Mouse (Mus musculus) spleen, adult 2 months (tissue): ENCODE measurements around the gene Pusl1.

Experiments used
- CTCF ChIP-seq: fragments of 200-500 bp; IDR thresholded peaks from 2 replicates; pipeline ENCODE4 v1.5.1; 2011; ENCODE audit warnings: mild to moderate bottlenecking, inconsistent platforms; ENCODE audit not compliant: insufficient read depth, insufficient read length, insufficient replicate concordance; ENCODE audit errors: extremely low read depth
- POLR2A ChIP-seq: fragments of 200-500 bp; IDR thresholded peaks from 2 replicates; pipeline ENCODE4 v1.6.1; 2011; ENCODE audit warnings: low read depth, low read length, inconsistent platforms

DNA sequence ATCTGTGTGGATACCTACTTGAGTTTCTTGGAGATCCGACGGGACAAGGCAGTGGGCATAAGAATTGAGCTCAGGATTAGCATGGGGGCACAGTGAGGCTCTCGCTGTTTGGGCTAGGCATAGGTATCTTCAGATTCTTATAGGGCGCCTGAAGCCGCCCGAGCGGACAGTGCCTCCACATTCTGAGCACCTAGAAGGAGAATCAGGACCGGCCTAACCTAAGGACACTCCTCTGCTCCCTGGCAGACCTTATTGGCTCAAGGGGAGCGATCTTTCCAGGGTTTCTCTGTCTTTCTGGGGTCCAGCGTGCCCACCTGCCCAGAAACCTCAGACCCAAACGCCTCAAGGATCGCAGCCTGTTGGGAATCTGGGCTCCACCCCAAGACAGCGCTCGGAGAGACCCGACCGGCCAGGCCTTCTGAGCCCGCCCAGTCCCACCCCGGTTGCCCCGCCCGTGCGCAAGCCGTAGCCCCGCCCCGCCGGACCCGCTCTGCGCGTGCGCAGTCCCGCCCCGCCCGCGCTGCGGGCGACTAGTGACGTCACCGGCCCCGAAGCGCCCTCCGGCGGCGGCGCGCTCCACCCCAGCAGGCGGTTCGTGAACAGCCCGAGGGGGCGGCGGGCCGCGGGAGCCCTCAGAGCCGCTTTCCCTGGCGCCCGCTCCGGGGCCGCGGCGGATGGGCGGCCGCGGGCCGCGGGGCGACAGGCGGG lies 44.6 kb downstream of the Pusl1 start, which contains the start of gene Dvl1:
- TF ChIP-seq CTCF, result peak; percentile 40; the same call in 1 of the 2 replicates
- TF ChIP-seq POLR2A, result peak; percentile 49; the same call in 1 of the 2 replicates
